Mouse (Mus musculus) cerebellum, adult 11-12 months (tissue): ENCODE data around the gene Tbc1d10c.
A peak's percentile ranks its signal among the peaks of the same experiment; 100 is the strongest.

Experiments used
- DNase-seq: peaks from one replicate; pipeline ENCODE4 v3.0.0; 2022

Tbc1d10c gene

DNA sequence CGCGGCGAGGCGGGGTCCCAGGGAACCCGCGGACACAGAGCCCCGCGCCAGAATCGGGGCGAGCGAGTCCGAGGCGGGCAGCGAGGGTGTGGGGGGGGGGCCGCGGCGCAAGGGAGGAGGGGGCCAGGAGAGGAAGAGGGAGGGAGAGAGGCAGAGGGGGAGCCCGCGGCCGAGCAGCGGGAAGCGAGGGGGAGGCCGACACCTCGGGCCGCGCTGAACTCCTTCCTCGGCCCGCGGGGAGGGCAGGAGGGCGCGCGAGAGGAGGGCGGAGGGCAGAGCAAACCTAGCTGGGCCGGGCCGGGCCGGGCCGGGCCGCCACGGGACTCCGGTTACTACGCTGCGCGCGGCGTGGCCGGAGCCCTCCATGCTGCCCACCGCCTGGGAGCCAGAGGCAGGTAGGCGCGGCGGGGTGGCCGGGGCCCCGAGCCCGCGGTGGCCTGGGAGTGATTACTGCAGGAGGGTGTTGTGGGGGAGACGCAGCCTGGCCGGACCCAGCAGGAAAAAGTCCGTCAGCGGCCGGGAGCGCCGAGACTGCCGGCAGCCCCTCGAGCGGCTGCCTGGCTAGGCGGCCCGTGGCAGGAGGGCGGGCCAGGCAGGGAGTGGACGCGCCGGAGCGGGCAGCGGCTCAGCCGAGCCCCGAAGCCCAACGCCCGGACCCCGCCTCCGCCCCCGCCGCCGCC is 23.8 kb upstream of the Tbc1d10c start:
- DNase-seq = no peak

DNA sequence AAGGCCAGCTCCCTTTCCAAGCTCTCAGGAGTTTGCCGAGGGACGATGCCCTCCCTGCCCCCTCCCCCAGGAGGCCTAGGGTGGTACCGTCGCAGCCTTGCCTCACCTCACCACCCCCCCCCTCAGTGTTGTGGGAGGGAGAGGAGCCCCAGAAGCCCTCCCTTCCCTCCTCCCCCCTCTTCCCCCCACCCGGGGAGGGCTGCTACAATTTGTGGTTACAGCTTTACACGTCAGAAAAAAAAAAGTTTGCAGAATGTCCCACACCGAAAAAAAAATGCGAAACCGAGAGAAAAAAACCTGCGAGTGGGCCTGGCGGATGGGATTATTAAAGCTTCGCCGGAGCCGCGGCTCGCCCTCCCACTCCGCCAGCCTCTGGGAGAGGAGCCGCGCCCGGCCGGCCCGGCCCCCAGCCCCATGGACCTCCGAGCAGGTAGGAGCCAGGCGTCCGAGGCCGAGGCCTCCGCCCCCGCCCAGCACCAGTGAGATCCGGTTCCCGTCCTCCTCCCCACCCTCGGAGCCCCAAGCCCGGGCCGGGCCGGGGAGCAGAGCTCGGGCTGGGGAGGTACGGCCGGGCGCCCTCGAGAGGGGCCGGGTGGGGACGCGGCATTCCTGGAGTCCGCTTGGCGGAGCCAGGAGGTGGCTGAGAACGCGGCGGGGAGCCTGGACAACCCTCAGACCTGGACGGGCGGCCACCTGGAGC is 23.1 kb upstream of the Tbc1d10c start, which contains the start of the genes Clcf1 and AC109138.7:
TSS of gene Clcf1 (plus strand) at position 168 of the 700 bp plus-strand sequence.
TSS of gene AC109138.7 (plus strand) at position 287 of the 700 bp plus-strand sequence.
- no peak for DNase-seq

DNA sequence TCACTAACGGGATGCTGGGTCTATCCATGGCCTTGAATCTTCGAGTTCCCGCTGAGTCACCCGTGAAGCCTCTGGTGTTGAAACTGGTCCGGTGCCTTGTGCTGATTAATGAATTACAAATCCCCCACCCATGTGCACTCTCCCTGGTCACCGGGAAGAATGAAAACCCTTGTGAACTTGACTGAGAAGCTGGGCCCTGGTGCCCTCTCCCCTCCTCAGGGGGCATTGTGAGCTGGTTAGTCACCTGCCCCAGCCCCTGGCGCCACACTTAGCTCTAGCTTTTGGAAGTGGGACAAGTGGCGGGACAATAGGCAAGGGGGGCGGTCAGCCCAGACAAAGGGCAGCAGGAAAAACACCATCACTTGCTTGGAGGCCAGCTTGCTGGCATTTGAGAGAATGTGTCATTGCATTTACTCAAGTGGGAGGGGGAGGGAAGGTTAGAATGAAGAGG is 22.5 kb upstream of the Tbc1d10c start:
- no peak for DNase-seq

DNA sequence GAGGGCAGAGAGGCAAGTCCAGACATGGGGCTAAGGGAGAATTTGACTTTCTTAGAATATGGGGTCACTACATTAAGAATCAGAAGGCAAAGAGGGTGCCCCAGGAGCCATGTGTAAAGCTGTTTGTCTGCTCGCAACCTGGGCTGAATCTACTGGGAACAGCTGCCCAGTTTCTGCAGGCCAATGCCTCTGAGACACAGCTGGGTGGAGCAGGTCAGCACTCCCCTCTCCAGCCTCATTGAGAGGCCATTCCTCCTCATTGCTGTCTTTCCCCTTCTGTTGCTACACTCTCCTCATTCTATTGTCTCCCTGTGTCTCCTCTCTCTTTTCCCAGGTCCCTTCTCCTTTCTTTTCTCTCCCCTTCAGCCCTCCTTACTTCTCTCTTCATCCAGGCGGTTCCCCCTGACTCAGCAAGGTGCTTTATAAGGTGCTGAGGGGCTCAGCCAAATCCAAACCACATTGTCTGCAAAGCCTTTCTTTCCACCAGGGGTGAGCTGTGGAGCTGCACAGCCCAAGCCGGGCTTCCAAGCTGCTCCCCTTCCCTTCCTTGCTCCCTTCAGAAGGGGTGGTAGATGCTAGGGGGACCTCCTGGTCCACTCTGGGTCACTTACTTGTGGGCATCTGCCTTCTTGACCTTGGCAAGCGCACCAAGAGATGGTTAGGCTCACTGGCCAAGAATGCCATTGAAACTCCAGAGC is 21.0 kb upstream of the Tbc1d10c start:
- no peak for DNase-seq

DNA sequence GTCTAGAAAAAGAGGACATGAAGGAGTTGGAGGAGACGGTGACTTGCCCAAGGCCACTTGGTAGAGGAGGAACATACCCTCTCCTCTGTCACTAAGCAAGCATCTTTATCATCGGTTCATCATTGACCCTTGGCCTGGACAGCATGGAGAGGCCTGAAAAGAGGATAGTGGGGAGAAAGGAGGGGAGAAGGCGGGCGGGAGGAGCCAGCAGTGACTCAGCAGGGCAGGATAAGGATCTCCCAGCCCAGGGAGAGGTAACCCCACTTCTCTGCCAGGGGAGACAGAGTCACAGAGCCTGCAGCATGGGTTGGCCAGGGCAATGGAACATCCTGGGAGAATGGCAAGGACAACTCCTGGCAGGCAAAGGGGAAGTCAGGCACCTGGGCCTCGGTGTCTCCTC is 17.5 kb upstream of the Tbc1d10c start:
- no peak for DNase-seq

DNA sequence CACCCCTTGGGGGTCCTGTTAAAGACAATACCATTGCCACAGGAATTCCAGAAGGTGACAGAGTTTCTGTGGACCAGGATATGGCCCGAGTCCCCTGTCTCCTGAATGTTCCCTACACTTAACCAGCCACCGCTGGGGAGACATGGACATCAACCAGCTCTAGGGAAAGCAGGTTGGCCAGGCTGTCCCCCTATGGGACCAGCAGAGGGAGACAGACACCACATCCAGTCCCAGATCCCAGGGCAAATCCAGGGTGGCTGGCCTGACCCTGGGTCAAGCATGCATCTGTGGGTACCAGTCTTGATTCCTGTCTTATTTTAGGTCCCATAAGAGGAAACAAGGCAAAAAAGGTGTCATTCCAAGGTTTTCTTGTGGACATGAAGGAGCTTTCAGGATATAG is 15.9 kb upstream of the Tbc1d10c start:
- peak; percentile 67 for DNase-seq

DNA sequence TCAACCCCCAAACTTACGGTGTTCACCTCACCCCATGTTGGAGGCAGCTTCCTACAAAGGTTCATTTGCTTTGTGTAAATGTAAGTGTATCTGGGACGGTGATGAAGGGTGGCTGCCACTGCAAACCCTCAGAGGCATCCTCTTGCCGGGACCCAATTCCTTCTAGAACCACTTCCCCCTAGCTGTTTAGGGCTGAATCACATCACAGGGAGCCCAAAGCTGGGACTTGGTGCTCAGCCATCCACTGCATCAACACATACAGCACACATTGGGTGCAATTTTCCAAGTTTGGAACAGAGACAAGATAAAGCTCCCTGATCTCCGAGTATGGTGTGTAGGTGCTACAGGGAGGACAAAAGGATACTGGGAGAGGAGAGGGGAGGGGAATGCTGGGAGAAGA is 13.8 kb upstream of the Tbc1d10c start:
- no peak for DNase-seq

DNA sequence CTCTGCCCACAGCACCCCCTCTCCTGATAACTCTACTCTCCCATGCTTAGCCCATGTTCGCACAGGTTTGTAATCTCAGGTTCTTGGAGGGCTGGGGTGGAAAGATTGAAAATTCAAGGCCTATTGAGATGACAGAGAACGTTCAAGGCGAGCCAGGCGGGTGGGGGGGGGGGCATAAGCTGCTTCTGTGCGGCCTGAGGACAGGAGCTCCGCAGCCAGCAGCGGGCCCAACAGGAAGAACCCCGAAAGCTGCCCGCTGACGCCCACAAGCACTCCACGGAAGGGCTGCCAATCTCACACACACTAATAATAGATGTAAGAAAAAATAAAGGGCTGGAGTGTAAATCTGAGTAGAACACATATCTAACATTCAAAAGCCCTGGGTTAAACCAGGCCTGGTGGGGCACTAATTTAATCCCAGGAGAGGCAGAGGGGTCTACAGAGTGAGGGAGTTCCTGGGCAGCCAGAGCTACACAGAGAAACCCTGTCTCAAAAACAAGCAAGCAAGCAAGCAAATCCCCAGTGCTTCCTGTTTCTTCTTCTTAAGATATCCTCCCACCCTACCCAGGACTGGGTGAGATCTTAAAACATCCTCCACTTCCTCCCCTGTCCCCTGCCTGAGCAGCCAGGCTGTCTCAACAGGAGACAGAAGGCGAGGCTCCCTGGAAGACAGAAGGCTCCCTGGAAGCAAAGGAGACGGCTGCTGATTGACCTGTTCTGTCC is 12.7 kb upstream of the Tbc1d10c start:
- DNase-seq = no peak

DNA sequence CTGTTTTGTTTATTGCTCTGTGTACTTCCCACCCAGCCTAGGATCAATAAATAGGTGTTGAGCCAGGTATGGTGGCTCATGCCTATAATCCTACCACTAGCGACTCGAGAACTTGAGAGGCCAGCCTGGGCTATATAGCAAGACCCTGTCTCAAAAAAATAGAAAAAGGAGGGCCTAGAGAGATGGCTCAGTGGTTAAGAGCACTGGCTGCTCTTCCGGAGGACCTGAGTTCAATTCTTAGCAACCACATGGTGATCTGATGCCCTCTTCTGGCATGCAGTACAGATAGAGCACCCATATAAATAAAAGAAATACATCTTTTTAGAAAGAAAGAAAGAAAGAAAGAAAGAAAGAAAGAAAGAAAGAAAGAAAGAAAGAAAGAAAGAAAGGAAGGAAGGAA is 12.1 kb upstream of the Tbc1d10c start:
- no peak for DNase-seq

DNA sequence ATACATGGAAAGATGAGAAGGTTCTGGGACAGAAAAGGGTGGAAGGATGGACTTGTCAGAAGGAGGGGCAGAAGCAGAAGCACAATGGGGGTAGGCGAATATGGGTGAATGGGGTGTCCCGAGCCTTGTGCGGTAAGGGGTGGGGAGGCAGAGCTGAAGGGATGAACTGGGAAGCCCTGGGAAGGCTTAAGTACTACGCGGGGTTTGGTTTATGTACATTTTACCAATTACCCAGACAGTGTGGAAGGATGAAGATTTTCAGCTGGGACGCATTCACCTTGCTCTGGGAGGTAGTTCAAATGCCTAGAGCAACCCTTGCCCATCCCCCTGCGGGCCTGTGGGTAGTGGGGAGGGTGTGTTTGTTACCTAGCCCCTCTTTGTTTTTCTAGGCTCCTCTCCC is 11.1 kb upstream of the Tbc1d10c start:
- no peak for DNase-seq

DNA sequence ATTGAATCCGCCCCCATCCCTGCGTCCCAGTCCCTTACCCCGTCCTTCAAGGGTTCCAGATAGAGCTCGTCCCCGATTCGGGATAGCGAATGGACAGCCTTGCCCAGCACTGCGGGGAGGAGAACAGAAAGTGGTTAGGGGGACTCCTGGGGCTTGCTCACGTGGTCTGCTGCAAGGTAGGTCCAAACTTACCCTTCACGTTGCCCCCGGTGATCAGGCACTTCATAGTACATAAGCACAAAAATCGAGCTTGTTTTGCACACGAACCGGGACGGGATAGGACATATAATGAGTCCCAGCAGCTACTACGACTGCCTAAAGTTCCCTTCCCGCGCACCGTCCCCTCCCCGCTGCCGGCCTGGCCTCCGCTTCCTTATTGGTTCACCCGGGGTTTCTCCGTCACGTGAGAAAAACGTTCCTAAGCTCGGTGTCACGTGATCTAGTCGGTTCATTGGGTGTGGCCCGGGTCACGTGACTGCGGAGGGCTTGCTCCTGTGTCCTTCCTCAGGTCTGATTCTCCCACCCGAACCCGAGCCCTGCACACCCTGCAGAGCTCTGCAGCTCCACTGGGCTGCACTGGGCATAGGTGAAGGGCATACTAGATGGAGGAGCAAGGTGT is 10.3 kb upstream of the Tbc1d10c start, which contains the start of gene Rad9a:
TSS of gene Rad9a (minus strand) at position 372 of the 619 bp plus-strand sequence.
- peak; percentile 97 for DNase-seq

DNA sequence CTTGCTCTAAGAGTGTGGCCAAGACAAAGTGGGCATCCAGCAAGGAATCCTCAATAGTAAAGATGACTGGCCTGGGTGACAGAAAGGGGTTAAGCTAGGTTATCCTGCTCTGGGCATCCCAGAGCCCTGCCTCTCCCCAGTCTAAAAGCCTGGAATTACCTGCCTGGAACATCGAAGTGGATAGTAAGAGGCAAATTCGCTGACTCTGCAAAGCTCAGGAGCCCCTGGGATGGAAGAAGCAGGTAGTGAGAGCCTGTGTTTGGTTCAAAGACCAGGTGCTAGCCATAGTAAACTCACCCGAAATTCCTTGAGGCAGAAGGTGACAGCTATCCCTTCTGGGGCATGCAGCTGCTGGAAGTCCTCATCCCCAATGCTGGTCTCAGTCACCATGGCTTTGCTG is 6.1 kb upstream of the Tbc1d10c start:
- no peak for DNase-seq

DNA sequence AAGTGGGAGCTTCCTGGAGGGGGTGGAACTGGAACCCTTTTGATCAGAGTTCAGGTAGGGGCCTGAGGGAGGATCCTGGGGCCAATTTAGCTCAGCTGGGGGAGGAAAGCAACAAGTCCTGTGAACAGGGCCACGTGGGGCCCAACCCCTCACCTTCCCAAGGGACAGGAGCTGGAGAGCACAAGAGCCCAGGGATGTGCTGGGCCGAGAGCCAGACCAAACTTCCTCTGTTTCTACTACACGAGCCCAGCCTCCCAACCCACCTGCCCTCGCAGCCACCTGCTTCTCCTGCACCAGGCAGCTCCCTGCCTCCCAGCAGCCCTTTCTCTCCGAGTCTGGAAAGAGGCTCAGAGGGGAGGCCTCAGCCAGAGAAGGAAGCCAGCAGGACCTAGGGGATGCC is 5.5 kb upstream of the Tbc1d10c start:
- DNase-seq = peak; percentile 57

DNA sequence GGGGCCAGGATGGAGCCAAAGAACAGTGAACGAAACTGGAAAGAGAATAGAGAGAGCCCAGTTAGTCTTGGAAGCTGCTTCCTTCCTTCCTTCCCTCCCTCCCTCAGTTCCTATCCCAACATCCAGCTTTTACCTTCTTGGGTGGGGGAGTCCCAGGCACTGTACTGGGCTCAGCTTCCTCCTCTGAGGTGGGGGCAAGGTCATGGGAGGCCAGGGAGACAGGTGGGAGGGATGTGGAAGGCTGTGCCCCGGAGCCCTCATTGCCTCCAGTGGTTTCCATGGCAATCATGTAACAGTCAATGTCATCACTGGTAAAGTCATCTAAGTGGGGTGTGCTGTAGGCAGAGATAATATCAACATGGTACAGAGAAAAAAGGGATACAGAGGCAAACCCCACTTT is 5.0 kb upstream of the Tbc1d10c start:
- DNase-seq = peak; percentile 39

DNA sequence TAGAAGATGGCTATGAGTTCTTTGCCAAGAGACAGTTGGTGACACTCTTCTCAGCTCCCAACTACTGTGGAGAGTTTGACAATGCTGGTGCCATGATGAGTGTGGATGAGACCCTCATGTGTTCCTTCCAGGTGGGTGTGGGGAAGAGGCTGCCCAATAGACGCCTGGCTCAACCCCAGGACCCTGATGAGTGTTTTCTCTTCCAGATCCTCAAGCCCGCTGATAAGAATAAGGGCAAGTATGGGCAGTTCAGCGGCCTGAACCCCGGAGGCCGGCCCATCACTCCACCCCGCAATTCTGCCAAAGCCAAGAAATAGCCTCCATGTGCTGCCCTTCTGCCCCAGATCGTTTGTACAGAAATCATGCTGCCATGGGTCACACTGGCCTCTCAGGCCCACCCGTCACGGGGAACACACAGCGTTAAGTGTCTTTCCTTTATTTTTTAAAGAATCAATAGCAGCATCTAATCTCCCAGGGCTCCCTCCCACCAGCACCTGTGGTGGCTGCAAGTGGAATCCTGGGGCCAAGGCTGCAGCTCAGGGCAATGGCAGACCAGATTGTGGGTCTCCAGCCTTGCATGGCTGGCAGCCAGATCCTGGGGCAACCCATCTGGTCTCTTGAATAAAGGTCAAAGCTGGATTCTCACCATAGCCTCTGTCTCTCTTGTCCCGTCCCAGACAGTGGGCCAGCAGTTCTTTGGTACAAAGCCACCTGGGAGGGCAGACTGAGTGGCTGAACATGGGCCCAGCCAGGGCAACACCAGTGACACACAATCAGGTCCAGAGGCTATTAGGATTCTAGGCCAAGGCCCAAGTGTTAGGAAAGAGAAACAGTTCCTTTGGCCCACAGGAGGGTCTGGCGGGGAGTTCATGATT is 3.9 kb upstream of the Tbc1d10c start:
- DNase-seq = peak; percentile 89

DNA sequence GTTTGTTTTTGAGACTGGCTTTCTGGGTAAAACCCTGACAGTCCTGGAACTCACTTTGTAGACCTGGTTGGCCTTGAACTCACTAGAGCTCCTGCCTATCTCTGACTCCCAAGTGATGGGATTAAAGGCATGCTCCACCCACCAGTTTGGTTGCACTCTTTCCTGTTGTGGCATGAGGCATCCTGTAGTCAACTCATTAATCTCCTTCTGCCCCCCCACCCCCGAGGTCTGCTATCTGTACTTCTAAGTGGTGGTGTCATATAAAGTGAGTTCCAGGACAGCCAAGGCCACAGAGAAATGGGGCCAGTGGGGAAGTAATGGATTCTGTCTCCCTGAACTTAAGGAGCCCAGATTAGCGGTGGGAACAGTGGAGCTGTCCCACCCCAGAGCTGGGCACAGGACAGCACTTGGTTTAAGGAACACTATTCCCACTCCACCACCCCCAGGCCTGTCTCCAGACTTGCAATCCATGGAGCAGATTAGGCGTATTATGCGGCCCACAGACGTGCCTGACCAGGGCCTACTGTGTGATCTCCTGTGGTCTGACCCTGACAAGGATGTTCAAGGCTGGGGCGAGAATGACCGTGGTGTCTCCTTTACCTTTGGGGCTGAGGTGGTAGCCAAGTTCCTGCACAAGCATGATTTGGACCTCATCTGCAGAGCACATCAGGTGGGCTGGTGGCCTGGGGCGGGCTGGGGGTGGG is 3.1 kb upstream of the Tbc1d10c start:
- DNase-seq = peak; percentile 52

DNA sequence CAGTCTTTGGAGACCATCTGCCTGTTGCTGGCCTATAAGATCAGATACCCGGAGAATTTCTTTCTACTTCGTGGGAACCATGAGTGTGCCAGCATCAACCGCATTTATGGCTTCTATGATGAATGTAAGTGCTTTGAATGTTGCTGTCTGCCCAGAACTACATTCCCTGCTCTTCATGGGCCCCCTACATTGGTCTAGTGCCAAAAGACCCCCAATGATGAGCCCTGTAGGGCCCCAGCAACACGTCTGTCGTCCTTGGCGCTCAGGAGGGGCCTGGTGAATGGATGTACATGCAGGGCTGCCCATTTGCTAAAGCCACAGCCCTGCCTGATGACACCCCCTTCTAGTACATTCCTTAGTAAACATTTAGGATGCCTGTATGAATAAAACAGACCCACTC is 2.0 kb upstream of the Tbc1d10c start:
- DNase-seq = peak; percentile 60

DNA sequence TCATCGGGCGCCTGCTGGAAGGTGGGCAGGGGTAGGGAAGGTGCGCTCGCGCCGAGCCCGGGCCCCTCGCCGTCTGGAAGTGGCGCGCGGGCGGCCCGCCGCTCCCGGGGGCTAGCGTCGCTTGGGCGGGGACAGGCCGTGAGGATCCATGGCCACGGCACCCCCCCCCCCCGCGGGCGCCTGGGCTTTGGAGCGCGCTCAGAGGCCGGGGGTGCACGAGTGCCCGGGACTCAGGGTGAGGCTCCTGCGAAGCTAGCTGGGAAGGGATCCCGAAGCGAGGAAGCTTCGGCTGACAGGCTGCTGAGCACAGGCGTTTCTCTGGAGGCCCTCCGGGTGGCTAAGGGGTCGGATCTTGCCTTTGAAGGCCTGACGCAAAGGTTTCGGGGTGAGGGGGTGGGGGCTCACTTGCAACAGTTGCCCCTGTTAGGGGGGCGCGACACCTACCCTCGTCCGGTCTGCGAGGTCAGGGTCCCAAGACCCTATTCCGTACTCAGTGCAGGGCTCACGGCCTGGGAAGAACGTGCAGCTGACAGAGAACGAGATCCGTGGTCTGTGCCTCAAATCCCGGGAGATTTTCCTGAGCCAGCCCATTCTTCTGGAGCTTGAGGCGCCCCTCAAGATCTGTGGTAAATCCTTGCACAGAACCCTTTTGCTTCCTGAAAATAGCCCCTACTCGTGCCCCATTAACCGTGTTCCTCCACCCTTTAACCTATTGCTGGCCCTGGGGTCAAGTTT is 1.3 kb upstream of the Tbc1d10c start:
- no peak for DNase-seq

DNA sequence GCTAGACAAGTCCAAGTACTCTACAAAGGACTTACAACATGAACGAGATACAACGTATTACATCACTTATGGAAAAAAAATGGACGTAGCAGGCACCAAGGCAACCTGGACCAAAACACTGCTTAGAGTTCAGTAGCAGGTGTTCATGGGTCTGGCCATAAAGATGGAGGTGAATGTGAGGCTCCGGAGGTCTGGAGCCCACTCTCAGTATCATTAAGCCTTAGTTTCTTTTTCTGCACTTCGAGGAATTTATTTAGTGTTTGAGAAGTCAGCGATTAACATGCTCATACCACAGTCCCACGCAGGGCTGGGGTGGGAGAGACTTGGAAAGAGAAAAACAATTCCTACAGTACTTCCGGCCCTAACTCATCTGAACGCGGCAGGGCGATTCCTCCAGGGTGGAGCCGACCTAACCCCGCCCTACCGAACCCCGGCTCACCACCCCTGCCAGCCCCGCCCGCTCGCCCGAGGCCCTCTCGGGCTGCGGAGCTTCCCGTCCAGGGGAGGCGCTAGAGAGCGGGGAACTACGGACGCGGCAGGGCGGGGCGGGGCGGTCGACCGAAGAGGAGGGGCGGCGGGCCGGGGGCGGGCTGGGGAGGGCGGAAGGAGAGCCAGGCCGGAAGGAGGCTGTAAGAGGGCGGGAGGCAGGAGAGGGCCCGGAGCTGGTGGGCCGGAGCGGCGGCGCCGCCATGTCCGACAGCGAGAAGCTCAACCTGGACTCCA is 605 bp upstream of the Tbc1d10c start, which contains the start of gene Ppp1ca:
TSS of gene Ppp1ca (plus strand) at position 538 of the 723 bp plus-strand sequence.
- peak; percentile 90 for DNase-seq
